Mouse (Mus musculus) kidney, postnatal 0 days (tissue): ENCODE data around the gene Csnk1g2. TPM values are rescaled to one million over a fixed set of nuclear protein-coding genes. Genes with fewer than 3 reads are reported as not detected.
A peak's percentile ranks its signal among the peaks of the same experiment; 100 is the strongest.

ENCODE experiments used
- ATAC-seq: fragments of 200-750 bp; cut with Nextera tagmentation; replicated peaks from 2 replicates; pipeline ENCODE4 v1.8.0; 2017; ENCODE audit warnings: low read depth, moderate number of reproducible peaks, moderate TSS enrichment, moderate library complexity; ENCODE audit not compliant: low FRiP score
- DNase-seq: peaks from one replicate; pipeline ENCODE4 v3.0.0-alpha.2; 2016; ENCODE audit warnings: low spot score
- H3K27ac ChIP-seq: fragments of 300-500 bp; sonication (generic); 2 replicates; pipeline ENCODE4 v1.5.1; 2014; ENCODE audit warnings: mild to moderate bottlenecking
- H3K27me3 ChIP-seq: fragments of 300-500 bp; sonication (generic); 2 replicates; pipeline ENCODE4 v1.6.1; 2014; ENCODE audit warnings: low read length, mixed read lengths; ENCODE audit not compliant: insufficient read depth
- H3K36me3 ChIP-seq: fragments of 300-500 bp; sonication (generic); 2 replicates; pipeline ENCODE4 v1.6.1; 2014; ENCODE audit warnings: low read length, mixed read lengths; ENCODE audit not compliant: insufficient read depth
- H3K4me1 ChIP-seq: fragments of 300-500 bp; sonication (generic); replicated peaks from 2 replicates; pipeline ENCODE4 v1.6.1; 2014; ENCODE audit warnings: antibody characterized with exemption, low read length, mixed read lengths; ENCODE audit not compliant: insufficient read depth
- H3K4me2 ChIP-seq: fragments of 300-500 bp; sonication (generic); 2 replicates; pipeline ENCODE4 v1.6.1; 2014; ENCODE audit warnings: mild to moderate bottlenecking, low read length, moderate library complexity, mixed read lengths
- H3K4me3 ChIP-seq: fragments of 300-500 bp; sonication (generic); replicated peaks from 2 replicates; pipeline ENCODE4 v1.5.1; 2014; ENCODE audit warnings: low read depth, low read length
- H3K9ac ChIP-seq: fragments of 300-500 bp; sonication (generic); 2 replicates; pipeline ENCODE4 v1.6.1; 2014; ENCODE audit warnings: low read depth, low read length
- H3K9me3 ChIP-seq: fragments of 300-500 bp; sonication (generic); replicated peaks from 2 replicates; pipeline ENCODE4 v1.6.1; 2016; ENCODE audit warnings: low read length, inconsistent platforms, mixed read lengths
- CTCF ChIP-seq: IDR thresholded peaks from 2 replicates; pipeline ENCODE4 v1.5.1; 2016; ENCODE audit warnings: antibody characterized with exemption, low read depth, mild to moderate bottlenecking, moderate library complexity
- WGBS: fragments of 180-500 bp; shearing (Covaris S2); extraction: QIAGEN DNeasy Blood & Tissue Kit; methylation state at CpG from one replicate; pipeline ENCODE4 v1.1.7; 2014; 5-methylcytosine and 5-hydroxymethylcytosine counted together
- polyA plus RNA-seq: library from polyadenylated mRNA; unstranded; fragments of >200 nt; fragmentation: Nextera tagmentation; extraction: Ambion mirVana; gene quantifications from 2 replicates; pipeline ENCODE4 v1.2.1, GENCODE M21; 2015

The Csnk1g2 gene
- polyA plus RNA-seq, 1 experiment from 2014 or later, result 137 TPM

DNA sequence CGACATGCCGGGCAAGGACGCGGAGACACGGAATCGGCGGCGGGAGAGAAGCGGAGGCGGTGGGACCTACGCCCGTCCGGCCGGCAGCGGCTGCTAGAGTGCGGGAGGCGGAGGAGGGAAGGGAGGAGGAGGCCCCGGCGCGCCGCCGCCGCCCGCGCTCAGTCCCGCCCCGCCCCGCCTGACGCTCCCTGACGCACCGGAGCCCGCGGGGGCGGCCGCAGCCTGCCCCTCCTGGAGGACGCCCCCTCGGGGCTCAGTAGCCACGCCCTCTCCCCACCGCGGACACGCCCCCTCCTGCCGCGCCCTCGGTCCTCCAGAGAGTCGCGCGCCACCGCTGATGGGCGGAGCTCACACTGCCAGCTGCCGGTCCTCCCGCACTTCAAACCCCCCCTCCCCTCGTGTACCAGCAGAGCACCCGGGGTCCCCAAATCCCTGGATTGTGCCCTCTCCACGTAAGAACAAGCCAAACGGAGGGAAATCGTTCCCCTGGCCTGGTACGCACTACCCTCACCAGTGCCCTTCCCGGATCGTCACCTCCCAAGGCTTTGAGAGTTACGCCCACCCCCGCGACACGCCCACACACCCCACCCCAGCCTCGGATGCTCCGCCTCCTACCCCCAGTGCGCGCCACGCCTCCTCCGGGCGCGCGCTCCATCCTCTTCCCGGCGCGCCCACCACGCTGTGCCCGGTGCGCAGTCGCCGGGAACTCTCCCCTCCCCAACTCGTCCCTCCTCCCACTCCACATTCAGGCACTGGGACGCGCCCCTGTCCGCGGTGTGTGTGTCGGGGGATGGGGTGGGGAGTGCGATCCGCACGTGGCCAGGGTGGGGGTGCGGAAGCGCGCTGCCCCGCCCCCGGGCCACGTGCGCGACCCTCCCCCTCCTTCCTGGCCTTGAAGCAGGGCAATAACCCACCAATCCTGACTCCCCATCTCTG lies 45.2 kb upstream of the Csnk1g2 start, which contains the start of gene Klf16:
Gene Klf16, minus strand, starts transcription at position 127 of the 936 bp plus-strand sequence.
- Histone ChIP-seq H3K9ac (peak within 1 kb of the TSS; percentile 84), H3K4me2 (peak within 1 kb of the TSS; percentile 93), H3K27me3 (no peaks in the 10 kb centered on the region), H3K4me1 (peaks cover 14% of the 10 kb centered on the region; the same call in 1 of the 2 replicates), H3K36me3 (0 out of 2 replicates have a peak, but pooled peaks cover 1% of the 10 kb centered on the region), H3K4me3 (peak within 1 kb of the TSS; percentile 86), H3K27ac (peak within 1 kb of the TSS; percentile 87), H3K9me3 (no peaks in the 10 kb centered on the region)
- peak; percentile 79 for ATAC-seq
- peak; percentile 24 for TF ChIP-seq CTCF
- peak; percentile 96 for DNase-seq
- under 1% methylated on average over 69 of the region's 97 CpGs for WGBS

DNA sequence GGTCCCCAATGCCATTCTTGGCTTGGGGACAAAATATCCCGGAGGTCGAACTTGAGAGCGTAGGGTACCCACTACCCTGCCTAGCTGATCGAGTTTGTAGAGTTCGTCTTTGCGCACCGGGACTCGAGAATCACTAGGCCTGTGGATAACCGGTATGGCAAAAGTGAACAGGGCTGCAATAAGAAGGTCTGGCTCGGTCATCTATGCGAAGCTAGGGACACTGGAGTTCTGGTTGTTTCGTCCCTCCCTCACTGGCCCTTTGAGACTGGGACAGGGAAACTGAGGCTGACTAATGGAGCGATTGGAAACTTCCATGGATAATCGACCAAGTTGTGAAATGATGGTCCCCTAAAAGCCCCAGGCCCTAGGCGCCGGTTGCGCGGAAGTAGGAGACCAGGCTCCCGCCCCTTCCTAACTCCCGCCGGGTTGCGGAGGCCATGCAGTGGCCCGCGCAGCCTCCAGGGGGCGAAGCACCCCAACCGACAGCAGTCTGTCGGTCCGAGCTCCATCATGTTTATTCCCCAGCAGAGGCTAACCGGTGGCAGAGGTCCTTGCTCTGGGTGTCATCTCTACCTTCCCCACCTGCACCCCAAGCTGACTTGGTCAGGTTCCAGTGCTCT lies 44.4 kb upstream of the Csnk1g2 start:
- H3K4me1 ChIP-seq, result peaks cover 14% of the 10 kb centered on the region; the same call in 1 of the 2 replicates
- H3K27me3 ChIP-seq, result no peaks in the 10 kb centered on the region
- no peaks in the 10 kb centered on the region for H3K9me3 ChIP-seq
- WGBS, result under 1% methylated on average over 29 of the region's 29 CpGs
- H3K4me3 ChIP-seq, result peak overlapping the region; percentile 86
- peak overlapping the region; percentile 39; the same call in 1 of the 2 replicates for H3K9ac ChIP-seq
- peak overlapping the region; percentile 93 for H3K4me2 ChIP-seq
- ATAC-seq (peak; percentile 33), DNase-seq (peak; percentile 90)
- peak; percentile 90 for TF ChIP-seq CTCF
- peak overlapping the region; percentile 87 for H3K27ac ChIP-seq
- 0 out of 2 replicates have a peak, but pooled peaks cover 4% of the 10 kb centered on the region for H3K36me3 ChIP-seq

DNA sequence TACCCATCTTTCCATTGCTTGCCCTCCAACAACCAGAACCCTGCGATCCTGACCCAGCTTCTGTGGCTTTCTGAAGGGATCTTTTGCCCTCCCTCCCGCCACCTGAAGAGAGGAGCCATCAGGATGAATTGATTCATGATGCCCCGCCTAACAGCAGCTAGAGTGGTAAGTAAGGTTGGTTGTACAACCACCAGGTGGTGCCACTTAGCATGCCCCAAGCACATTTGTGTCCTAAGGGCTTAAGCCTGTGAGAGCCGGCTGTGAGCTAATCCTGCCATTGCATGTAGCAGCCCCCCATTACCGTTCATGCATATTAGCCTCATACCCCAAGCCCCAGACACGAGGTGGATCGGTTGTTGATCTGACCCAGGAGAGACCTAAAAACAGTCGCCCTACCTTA lies 43.7 kb upstream of the Csnk1g2 start:
- WGBS, result 4% methylated on average over 8 of the region's 8 CpGs

GRCm38 (mm10) chr10:80583047-80583446 lies 39.6 kb upstream of the Csnk1g2 start:
- no peaks in the 10 kb centered on the region for H3K27me3 ChIP-seq
- peaks cover 7% of the 10 kb centered on the region; the same call in 1 of the 2 replicates for H3K4me1 ChIP-seq
- no peak overlapping the region for H3K4me3 ChIP-seq
- 89% methylated on average over 5 of the region's 5 CpGs for WGBS
- no peak for TF ChIP-seq CTCF
- no peak for ATAC-seq
- H3K9ac ChIP-seq, result no peak overlapping the region
- H3K27ac ChIP-seq, result no peak overlapping the region
- H3K36me3 ChIP-seq, result peaks cover 19% of the 10 kb centered on the region; the same call in 1 of the 2 replicates
- H3K9me3 ChIP-seq, result no peaks in the 10 kb centered on the region
- DNase-seq, result no peak
- H3K4me2 ChIP-seq, result no peak overlapping the region

More for the DNA sequence above, 43.7 kb upstream of the Csnk1g2 start:
- DNase-seq (peak; percentile 83), ATAC-seq (no peak)
- Histone ChIP-seq H3K4me3 (peak overlapping the region; percentile 86; the same call in 1 of the 2 replicates), H3K9ac (0 out of 2 replicates have a peak overlapping the region, but pooled peaks have one; percentile 18), H3K4me1 (peaks cover 14% of the 10 kb centered on the region; the same call in 1 of the 2 replicates), H3K9me3 (no peaks in the 10 kb centered on the region), H3K27ac (peak overlapping the region; percentile 87), H3K27me3 (no peaks in the 10 kb centered on the region), H3K36me3 (0 out of 2 replicates have a peak, but pooled peaks cover 5% of the 10 kb centered on the region), H3K4me2 (peak overlapping the region; percentile 93)
- peak; percentile 74 for TF ChIP-seq CTCF

DNA sequence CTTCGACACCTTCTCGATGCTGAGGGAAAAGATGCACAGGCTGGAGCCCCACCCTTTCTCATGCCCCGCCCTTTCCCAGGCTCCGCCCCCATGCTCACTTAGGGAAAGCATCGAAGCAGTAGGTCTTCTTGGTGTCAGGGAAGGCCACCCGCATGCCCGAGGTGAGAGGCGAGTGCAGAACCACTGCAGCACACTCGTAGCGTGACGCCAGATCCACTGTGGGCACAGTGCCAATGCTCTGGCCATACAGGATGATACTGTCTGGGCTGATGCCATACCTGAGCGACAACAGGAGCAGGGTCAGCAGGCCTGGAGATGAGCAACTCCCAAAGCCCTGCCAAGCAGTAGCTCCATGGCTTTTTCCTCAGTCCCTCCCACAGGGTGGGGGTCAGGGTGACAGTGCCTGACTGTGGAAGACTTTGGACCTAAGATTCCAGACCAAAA lies 38.6 kb upstream of the Csnk1g2 start:
- ATAC-seq, result peak; percentile 52

More for the DNA sequence above, 38.6 kb upstream of the Csnk1g2 start:
- H3K36me3 ChIP-seq, result peaks cover 19% of the 10 kb centered on the region; the same call in 1 of the 2 replicates
- no peak for TF ChIP-seq CTCF
- no peak overlapping the region for H3K4me3 ChIP-seq
- WGBS, result 43% methylated on average over 12 of the region's 12 CpGs
- H3K27ac ChIP-seq, result peak overlapping the region; percentile 48; the same call in 1 of the 2 replicates
- peaks cover 17% of the 10 kb centered on the region for H3K4me1 ChIP-seq
- peak; percentile 18 for DNase-seq
- H3K9ac ChIP-seq, result no peak overlapping the region
- H3K4me2 ChIP-seq, result peak overlapping the region; percentile 5; the same call in 1 of the 2 replicates
- no peaks in the 10 kb centered on the region for H3K27me3 ChIP-seq
- no peaks in the 10 kb centered on the region for H3K9me3 ChIP-seq
